Mouse (Mus musculus) ES-Bruce4 (cell line): ENCODE results near the gene Trim80.

Source experiments
- CTCF ChIP-seq: IDR thresholded peaks from one replicate; pipeline ENCODE4 v1.8.1; 2011; ENCODE audit warnings: low read depth, low read length
- EP300 ChIP-seq: IDR thresholded peaks from 2 replicates; pipeline ENCODE4 v1.6.1; 2011; ENCODE audit warnings: low read depth, low read length; ENCODE audit not compliant: insufficient read depth

DNA sequence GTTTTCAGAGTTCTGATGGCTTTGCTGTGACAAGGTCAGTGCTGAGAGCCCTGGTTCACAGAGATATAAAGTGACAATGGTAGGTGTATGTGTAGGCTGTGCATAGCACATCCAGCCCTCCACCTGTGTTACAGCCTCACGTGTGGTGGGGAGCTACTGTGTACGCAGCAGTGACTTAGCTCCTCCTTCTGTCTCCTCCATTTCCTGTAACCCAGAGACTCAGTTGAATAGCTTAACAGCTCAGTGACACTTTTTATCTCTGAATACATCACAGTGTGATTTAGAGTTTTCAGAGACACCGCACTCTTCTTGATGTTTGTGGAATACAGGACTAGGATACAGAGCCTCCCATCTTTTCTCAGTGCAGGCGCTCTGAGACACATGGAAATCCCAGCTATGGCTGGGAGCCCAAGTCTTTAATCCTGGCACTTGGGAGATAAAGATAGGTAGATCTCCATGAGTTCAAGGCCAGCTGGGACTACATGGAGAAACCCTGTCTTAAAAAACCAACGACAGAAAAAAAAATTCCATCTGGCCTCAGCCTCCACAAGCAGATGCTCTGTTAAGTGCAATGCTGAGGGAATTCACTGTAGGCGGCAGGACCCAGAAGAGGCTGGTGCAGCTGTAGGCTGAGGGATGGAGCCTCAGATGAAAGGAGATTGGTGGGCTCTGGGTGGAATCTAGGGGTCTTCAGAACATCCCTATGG, 41.4 kb downstream of the Trim80 start:
- TF ChIP-seq CTCF: no peak
- TF ChIP-seq EP300: no peak
